Mouse (Mus musculus) urinary bladder, postnatal 14 days (tissue): ENCODE results near the gene Acnat2.
A peak's percentile ranks its signal among the peaks of the same experiment; 100 is the strongest.
"Not testable (repeated sequence)": the region's sequence is repeated elsewhere in the genome, so short reads cannot be mapped to it uniquely, and the experiment has no call there.

ENCODE experiments used
- DNase-seq: peaks from one replicate; pipeline ENCODE4 v3.0.0; 2021; ENCODE audit warnings: low spot score

The Acnat2 gene

GRCm38 (mm10) chr4:49407957-49408356 is at the start of gene Acnat2:
Acnat2 (minus strand) TSS chr4:49408151.
- not testable (repeated sequence) for DNase-seq

GRCm38 (mm10) chr4:49456171-49456570 is 48.2 kb upstream of the Acnat2 start:
- no peak for DNase-seq

DNA sequence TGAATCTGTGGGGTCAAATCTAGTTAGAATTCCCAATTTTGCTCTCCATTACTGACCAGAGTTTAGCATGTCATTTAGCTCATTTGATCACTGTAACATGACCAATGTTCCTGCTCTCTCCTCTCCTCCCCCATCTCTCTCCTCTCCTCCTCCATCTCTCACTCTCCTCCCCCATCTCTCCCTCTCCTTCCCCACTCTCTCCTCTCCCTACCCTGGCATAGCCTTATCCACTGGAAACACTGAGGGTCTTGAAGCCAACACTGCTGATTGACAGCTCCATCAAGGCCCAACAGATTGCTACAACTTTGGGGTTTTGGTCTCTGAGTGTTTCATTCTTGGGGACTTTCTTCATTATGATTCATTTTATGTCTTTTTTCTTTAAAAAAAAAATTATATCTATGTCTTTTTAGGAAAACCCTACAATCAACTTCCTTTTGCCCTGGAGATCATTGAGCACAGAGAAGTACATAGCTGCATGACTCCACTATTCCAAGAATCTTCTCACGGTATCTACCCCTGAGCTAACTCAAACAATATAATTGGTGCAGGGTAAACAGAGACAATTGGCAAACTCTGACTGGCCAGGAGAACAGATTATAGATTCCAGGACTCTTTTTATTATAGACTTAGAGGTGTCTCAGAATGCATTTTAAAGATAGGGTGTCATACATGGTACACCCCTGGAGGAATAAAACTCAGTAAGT is 44.0 kb upstream of the Acnat2 start:
- DNase-seq = no peak

DNA sequence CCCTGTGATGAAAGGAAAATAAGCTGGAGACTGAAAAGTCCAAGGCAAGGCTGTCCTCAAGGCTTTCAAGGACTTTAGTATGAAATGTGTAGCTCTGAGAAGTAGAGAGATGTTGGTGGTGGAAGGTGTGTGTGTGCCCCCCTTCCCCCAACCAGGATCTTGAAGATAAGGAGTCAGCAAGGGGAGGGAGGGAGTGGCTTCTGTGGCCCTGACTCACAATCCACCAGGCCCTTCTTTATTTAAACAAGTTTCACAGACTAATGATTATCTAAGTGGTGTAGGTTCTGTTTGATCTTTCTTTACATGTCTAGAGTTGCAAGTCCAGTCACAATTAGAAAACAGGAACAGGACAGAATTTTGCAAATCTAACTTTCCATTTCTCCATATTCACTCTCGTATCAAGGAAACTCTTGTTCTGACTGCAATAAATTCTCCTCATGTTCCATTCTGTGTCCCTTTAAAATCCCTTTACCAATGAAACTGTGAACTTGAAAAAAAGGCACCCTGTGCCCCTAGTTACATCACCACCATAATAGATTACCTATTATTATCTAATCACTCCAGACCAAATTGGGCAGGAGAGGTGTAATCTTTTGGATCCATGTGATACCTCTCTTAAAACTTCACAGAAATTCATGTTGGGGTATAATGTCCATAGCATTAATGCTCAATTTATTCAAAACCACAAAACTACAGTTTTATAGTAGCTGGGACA is 43.3 kb upstream of the Acnat2 start:
- peak; percentile 43 for DNase-seq

- not testable (repeated sequence) for DNase-seq
Measured at GRCm38 (mm10) chr4:49436968-49437367, 29.0 kb upstream of the Acnat2 start.

GRCm38 (mm10) chr4:49410151-49410550 is 2.2 kb upstream of the Acnat2 start:
- not testable (repeated sequence) for DNase-seq

DNA sequence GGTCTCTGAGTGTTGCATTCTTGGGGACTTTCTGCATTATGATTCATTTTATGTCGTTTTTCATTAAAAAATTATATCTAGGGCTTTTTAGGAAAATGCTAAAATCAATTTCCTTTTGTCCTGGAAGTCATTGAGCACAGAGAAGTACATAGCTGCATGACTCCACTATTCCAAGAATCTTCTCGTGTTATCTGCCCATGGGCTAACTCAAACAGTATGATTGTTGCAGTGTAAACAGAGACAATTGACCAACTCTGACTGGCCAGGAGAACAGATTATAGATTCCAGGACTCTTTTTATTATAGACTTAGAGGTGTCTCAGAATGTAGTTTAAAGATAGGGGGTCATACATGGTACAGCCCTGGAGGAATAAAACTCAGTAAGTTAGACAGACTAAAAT is 21.1 kb downstream of the Acnat2 start:
- no peak for DNase-seq

GRCm38 (mm10) chr4:49383576-49384318 is 24.2 kb downstream of the Acnat2 start:
- DNase-seq = not testable (repeated sequence)

GRCm38 (mm10) chr4:49368046-49368445 is 39.9 kb downstream of the Acnat2 start:
- not testable (repeated sequence) for DNase-seq

- DNase-seq = no peak
Measured at GRCm38 (mm10) chr4:49357097-49357496, 50.9 kb downstream of the Acnat2 start.

DNA sequence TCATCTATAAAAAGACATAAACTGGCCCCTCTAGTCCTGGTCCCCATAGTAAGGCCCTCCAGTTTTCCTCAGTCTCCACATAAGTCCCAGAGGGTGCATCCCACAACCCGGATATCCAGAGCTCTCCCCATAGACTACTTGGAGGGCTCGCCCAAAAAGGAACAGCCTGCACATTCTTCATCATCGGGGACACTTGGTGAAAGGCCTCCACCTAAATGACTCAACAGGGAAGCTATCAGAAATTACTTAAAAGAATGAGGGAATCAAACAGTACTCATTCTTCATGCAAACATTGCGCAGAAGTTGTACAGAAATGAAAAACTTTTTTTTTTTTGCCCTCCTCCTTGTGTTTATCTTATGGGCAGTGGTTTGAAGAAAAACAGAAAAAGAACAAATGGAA is 57.5 kb downstream of the Acnat2 start:
- no peak for DNase-seq

DNA sequence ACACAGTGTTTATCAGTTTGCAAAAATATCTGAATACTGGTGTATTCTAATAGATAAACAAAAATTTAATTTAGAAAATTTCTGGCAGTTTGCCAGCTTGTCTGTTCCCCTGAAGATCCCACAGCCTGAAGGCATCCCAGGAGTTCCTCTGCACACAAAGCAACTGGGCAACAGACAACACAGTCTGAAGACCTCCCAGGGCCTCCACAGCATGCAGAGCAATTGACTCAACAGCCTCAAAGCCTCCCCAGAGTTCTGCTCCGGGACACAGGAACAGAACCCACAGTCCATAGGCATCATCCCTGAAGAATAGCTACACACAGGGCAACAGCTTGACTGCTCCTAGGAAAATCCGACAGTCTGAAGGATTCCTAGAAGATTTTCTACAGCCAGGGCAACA is 59.3 kb downstream of the Acnat2 start:
- DNase-seq = no peak

DNA sequence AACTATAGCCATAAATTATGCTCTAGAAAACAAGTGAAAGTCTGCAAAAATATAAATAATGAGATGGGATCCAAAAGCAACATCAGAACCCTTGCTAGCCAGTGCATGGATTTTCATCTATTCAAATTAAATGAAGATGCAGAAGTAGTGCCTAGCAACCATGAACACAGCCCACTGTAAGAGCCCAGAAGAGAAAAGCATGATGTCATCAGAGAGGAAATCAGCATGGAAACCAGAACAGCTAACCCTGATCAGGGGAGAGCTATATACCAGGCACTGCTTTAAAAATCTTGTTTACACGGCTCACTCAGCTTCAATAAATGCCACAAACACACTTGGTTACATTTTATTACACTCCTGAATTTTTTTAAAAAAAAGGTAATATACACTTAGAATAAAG is 60.0 kb downstream of the Acnat2 start:
- DNase-seq = not testable (repeated sequence)

DNA sequence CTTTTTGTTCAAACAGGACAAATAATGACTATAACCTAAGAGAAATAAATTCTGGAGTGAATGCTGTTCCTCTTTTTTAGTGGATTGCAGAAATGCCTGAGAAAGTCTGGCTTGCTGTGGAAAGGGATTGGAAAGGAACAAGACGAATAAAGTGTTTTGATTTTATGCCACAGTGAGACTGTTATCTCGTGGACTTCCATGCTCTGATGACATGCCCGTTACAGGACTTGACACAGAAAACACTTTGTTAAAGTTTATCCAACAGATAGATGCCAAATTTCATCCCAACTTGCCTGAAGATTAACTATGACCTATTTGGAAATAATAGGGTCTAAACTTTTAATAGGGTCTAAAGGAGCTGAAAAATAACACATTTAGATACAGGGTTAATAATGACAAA is 67.9 kb downstream of the Acnat2 start:
- not testable (repeated sequence) for DNase-seq

DNA sequence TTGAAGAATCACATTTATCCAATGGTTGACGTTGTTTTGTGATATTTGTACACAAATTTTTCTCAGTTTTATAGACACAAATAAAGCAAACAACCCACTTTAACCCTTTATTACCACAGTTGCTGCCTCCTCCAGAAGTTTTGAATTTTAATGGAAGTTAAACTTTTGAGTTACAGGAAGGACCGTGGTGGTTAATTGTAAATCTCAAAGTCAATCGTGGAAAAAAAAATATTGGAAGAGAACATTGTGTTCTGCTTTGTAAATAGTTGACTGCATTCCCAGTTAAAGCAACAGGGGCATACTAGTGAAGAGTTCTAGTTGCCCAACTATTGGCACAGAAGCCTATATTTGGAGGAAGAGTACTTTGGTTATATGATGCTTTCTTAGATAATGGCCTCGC is 70.0 kb downstream of the Acnat2 start:
- not testable (repeated sequence) for DNase-seq
